In the genomic region with DNA sequence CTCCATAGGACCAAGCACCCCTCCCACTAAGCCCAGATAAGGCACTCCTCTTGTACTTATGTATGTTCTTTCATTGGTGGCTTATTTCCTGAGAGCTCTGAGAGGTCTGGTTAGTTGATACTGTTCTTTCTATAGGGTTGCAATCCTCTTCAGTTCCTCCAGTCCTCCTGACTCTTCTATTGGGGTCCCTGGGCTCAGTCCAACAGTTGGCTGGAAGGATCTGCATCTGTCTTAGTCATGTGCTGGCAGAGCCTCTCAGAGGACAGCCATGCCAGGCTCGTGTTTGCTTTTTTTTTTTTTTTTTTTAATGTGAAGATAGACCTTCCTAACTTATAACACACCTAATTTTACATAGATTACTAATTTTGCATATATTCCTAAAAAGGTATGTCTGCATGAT, we compare ENCODE assay signal across 15 mouse cellular contexts.
"Had no signal": no experiment of that assay in that cellular context is flagged by ENCODE, and none has a peak within 500 bp of the region (broad histone marks: within the 10 kb centered on the region; RNA-seq: fewer than 3 reads in every experiment).

No protein-coding gene starts in this region.

- DNase-seq: cerebellum, adult 2 months; cerebellum, adult 8-10 months; cerebellum, adult 9-11 months; cerebellum, postnatal 25 days; cerebellum, postnatal 36 days; embryo, embryonic 11 days; forebrain, postnatal 0 days; gastrocnemius, adult 2 months; gastrocnemius, postnatal 10 days; gastrocnemius, postnatal 14 days; gastrocnemius, postnatal 25 days; gastrocnemius, postnatal 36 days; heart, adult 11 months; heart, adult 18-20 months; heart, adult 2 months had no signal
